Mouse (Mus musculus) mouse embryonic stem cell (cell line): Measurements from ENCODE around the gene Kcnmb2.

Experiments used
- in situ Hi-C, 2 experiments: fragments of 300-500 bp; cut with MboI; formaldehyde crosslinking; loops; 1 replicate in 1 of 2; 3 replicates in 1 of 2; pipeline ENCODE4 v1.14.3; 2019 to 2020; ENCODE audit warnings: low sequenced_read_pairs in 2 of 2, low pct_unique_long_range_greater_than_20kb in 1 of 2, mixed read lengths in 1 of 2; ENCODE audit not compliant: unreplicated experiment in 1 of 2

Kcnmb2 gene

DNA sequence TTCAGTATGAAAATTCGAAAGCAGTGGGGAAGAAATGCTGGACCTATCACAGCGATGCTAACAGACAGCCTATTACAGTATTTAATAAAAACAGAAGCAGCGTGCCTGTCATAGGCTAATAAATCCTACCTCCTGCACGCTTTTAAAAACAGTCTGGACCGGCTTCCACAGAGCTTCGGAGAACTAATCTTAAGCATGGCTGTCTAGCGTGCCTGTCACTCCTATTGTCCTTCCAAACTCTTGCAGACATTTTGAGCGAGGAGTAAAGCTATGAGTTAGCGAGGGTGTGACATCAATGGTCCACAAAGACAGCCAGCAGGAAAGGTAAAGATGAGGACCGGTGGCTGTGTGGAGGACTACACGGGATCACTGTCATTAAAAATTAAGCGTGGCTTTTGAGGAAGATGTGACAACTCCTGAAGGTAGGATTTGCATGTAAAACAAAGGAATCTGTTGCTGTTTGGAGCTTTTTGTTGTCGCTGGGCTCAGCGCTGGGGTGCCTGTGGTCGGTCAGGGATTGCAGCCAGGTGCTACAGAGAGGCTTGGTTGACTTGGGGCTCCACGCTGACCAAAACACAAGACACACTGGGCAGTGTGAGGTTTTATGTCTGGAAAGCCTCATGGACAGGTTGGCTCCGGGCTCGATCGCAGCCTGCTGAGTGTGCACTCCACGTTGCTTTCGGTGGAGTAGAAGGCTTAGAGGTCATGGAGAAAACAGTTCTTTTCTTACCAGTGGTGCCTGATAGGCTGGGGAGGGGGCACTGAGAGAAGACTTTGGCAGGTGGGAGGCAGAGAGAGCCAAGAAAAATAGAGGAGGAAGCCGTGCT, at the start of gene Kcnmb2:
TSS of gene Kcnmb2 (plus strand) at position 4 of the 827 bp plus-strand sequence.
- in situ Hi-C loops: no loop called here

DNA sequence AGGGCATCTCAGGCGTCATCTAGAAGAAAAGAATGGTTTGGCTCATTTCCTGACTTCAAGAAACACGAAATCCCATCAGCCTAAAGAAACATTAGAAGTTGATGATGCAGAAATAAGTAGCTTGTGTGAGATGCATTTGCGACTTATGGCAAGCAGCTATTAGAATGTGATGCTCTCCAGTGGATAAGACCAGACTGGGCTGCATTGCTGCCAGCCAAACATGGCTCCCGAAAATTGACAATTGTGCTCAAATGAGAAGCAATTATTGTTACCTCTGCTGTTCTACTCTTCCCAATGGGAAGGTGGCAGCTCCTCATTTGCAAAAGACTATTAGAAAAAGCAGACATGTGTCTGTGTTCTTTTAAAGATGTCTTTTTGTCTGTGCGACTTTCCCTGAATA, 38.8 kb upstream of the Kcnmb2 start:
- in situ Hi-C loops: no loop called here

DNA sequence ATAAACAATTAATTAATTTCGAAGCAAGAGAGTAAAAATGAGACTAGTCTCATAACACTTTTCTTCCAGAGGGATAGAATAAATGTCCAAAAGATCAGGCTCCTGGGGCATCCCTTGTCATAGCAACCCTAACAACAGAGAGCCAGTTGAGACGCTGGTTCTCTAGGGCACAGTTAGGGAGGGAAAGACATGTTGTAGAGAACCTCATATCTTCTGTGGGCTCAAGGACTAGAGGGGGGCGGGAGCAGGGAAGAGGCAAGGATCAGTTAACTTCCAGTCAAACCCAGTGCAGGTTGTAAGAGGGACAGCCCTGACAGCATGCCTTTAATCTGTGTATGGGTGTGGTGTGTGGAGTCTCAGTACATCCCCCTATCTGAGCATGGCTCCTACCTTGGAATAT, 38.2 kb upstream of the Kcnmb2 start:
- in situ Hi-C loops: no loop called here

DNA sequence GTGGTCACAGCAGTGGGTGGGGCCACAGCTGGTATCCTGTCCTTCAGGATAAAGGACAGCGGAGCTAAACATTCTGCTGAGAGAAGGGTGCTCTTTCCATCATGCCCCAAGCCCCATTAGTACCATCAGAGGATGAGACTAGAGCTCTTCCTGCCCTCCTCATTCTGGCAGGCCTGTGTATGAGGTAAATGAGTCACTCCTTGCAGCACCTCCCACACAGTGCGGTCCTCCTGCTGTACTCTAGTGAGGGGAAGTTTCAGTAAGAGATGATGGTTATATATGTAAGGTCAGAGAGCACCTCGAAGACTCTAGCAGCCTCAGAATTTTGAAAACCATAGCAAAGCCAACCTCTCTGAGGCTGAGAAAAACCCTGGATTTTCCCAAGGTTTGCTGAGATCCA, 30.8 kb upstream of the Kcnmb2 start:
- in situ Hi-C loops: no loop called here

DNA sequence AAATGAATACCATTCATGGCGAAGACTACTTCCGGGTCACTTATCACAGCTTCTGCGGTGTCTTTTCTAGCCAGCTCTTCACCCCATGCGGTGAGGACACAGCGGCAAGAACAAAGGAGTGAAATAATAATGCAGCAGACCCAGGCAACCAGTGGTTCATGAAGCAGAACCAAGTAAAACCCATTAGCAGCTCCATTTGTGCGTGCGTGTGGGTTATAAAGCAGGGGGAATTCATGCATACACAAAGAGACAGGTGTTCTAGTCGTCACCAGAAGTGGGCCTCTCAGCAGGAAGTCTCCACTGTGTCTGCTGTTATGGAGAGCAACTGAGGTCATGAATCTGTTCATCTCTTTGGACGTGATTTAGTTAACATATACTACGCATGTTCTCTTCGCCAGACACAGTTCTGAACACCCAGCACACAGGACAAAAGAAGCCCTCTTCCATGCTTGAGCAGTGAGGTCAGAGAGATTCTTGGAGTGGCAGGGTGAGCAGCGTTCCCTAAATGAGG, 19.6 kb upstream of the Kcnmb2 start:
- in situ Hi-C loops: no loop called here

DNA sequence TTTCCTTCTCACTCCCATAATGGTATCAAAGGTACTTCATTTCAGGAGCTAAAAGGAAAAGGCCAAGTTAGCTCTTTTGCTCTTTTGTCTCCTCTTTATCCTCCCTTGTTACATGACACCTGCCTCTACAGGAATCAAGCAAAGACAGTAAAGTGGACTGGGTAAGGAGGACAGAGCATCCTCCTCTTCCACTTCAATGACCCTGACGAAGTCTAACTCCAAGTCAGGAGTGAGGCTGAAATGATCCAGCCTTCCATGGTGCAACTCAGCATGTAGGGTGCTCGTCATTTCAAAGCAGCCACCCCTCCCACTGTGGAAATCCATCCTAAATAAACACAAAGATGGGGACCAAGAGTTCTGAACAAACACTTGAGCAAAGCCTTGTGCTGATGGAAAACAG, 9.7 kb upstream of the Kcnmb2 start:
- in situ Hi-C loops: no loop called here

DNA sequence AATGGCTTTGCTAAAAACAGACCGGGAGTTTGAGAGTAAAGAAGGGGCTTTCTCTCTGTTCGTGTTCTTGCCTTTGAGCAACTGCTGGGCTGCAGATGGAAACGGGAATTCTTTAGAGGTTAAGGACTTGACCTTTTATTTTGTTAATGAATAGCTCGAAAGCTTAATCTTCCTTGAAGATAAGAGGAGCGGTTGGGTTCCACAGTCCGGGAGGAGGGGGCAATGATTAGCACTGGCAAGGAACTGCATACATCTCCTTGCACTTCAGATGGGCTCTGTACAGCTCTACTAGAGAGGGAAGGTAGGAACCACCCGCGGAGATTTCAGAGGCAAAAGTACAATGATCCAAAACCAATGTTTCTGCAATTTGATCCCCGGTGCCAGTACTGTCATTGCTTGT, 1.2 kb downstream of the Kcnmb2 start:
- in situ Hi-C loops: no loop called here

DNA sequence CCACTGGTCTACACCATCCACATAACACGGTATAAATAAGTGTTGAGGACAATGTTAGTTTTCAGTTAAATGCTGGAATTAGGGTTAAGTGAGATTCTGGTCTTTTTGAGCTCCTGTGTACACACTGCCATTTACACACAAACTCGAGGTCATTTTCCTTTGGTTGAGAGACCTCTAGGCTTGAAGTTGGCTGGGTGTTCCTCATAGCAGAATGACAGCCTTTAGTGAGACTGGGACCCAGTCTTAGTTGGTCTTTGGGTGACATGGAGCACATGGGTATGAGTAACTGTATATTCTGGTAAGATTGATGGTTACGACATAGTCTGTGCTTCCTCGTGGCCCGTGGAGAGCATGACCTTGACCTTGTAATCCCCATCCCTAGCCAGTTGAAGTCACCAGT, 1.8 kb downstream of the Kcnmb2 start:
- in situ Hi-C loops: no loop called here

DNA sequence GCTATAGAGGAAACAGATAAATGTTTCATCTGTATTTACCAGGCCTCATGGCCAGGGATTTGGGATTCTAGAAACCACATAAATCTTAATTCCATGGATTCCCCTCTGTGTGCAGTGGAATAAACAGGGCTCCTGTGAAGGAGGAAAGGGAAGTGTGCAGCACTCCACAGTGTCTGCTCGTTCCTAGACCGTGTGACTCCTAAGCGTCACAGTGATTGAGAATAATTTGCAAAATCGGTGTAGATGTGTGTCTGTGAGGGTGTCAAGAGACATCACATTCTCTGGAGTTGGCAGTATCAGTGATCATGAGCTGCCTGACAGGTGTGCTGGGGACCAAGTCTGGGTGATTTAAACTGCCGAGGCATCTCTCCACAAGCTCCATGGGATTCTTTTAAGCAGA, 8.9 kb downstream of the Kcnmb2 start:
- in situ Hi-C loops: no loop called here

DNA sequence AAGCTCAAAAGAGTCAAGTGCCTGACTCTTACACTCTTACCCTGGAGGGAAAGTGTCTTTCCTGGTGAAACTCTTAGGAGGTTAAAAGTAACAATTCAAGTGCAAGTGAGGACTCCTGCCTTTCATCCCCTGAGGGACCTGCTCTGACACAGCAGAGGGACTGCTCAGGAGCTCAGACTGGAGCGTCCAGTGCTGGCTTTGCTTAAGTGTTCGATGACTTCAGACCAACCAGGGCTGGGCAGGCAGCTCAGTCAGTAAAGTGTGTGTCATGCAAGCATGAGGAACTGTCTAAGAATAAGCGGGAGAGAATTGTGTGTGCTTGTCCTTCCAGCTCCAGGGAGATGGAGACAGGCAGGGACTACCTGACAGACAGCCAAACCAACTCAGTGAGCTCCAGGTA, 9.4 kb downstream of the Kcnmb2 start:
- in situ Hi-C loops: no loop called here

DNA sequence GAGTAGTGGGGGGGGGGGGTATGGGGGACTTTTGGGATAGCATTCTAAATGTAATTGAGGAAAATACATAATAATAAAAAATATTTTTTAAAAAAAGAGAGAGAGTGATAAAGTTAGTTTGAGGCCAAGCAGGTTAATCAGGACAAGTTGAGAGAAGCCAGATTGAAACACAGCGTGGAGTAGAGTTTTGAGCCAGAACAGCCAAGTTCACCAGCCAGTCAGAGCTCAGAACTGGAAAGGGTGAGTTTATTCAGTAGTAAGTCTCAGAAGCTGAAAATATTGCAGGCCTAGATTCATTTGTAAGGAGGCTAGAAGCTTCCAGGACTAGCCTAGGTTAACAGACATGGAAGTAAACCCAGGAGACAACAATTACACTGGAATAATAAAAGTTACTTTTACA, 26.2 kb downstream of the Kcnmb2 start:
- in situ Hi-C loops: no loop called here

DNA sequence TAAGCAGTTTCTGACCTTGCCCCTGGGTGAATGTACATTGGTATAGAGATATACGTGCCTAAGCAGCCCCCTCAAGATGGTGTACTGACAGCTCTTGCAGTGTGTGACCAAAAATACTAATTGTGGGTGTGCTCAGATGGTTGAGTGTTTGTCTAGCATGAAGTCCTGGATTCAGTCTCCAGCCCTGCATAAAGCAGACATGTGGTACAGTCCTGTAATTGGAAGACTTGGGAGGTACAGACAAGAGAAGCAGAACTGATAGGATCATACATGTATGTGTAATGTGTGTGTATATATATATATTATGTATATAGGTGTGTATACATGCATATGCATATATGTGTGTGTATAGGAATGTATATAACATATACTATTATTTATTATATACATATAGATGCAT, 32.4 kb downstream of the Kcnmb2 start:
- in situ Hi-C loops: no loop called here

DNA sequence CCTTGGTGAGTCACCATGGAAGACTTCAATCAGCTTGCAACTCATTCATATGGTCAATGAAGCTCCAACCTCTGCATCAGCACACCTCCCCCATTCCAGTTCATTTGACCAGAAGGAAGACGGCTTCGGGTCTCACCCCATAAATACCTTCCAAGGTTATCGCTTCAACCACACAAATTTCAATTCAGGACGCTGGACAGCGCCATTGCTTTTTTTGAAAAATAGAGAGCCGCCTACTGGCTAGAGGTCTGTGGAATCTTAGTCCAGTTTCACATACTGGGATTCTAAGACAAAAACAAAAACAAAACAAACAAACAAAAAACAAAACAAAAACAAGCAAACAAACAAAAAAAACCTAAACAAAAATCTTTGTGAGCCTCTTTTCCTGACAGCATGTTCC, 39.2 kb downstream of the Kcnmb2 start:
- in situ Hi-C loops: no loop called here

DNA sequence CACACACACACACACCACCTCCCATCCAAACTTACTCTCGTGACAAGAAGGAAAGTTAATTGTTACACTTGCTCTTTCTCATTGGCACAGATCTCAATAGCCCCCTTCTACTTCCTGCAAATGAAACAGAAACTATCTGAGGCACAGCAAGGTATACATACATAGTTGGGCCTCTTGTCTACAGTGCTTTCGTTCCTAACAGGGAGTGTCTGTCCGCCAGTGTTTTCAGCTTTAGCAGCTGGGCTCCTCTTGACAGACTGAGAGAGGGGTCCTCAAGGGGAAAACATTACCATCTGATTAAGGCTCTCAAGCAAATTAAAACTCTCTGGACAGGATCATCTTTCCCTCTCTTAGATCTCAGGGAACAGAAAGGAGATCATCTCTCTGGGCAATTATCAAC, 51.9 kb downstream of the Kcnmb2 start:
- in situ Hi-C loops: no loop called here

DNA sequence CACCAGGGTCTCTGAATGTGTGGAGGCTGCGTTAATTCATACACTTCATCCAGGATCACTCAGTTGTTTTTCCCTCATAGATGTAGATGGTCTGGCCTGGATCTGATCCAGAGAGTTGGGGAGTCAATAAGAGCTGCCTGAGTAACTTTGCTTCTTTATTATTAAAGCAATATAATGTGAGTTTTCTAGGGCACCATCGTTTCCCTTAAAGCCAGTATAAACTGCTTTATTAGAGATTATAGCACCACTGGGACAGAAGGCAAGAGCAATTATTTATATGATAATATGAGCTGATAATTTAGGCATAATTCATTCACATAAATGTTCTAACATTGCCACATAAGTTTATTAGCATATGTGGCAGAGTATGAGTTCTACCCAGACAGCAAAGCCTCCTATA, 52.7 kb downstream of the Kcnmb2 start:
- in situ Hi-C loops: no loop called here

DNA sequence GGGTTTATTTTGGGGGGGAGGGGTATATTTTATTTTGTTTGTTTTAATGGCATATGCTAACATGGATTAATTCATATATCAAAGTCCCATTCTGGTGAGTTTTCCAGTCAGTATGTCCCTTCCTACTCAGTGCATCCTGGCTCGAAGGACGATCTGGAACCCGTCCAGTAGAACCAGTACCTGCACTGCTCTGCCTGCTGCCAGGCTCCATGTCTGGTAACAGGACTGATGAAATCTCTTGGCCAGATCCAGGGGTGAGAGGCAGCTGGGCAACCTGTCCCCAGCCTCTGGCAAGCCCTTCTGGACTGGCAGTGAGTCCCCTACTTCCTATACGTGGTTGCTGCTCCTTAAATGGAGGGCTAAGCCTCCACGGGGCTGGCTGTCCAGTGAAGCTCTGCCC, 57.5 kb downstream of the Kcnmb2 start:
- in situ Hi-C loops: no loop called here

DNA sequence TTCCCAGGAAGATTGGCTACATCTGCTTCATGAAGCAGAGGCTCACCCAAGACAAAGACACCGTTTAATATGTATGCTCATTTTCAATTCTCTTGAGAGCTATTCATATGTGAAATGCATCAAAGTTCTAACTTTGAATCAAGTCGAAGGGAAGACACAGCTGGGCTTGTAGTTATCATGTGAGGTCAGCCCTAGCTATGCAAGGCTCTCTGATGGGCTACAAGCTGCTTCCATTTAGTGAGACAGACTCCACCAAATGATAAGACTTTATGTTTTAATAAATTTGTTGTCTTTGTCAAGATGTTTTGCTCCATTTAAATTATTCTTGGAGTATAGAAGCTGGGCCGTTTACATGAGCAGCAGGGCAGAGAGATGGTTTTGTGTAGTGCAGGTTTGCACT, 58.9 kb downstream of the Kcnmb2 start:
- in situ Hi-C loops: no loop called here

DNA sequence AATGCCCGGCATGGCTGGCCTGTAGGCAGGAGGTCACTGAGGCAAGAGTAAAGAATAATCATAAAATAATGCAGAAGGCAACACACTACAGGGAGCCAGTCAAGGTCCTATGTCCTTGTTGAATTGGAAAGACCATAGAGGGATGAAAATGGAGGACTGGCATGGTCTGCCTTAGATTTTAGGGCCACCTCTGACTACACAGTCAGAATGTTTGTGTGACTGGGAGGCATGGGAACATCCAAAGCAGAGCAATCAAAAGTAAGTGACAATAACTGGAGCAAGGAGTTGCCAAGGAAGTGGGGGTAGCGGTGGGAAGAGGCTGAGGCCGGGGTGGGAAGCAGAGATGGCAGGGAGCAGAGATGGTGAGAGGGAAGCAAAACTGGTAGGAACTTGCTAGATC, 60.8 kb downstream of the Kcnmb2 start:
- in situ Hi-C loops: no loop called here

DNA sequence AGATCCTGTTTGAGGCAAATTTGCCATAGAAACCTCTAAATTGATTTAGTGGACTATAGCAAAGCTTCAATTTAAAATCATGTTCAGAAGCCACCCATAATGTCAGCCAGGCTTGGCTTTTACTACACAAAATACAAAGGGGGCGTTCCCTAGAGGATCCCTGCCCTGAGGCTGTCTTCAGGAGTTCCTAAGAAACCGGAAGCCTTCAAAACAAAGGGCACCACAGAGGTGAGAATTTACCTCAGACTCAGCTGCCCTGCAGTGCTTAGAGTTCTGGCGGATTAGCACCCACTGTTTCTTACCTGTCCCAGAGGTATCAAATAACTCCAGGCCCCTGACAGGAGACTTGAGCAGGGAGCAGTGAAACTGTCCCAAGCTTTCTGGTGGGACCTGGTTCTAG, 77.4 kb downstream of the Kcnmb2 start:
- in situ Hi-C loops: no loop called here

DNA sequence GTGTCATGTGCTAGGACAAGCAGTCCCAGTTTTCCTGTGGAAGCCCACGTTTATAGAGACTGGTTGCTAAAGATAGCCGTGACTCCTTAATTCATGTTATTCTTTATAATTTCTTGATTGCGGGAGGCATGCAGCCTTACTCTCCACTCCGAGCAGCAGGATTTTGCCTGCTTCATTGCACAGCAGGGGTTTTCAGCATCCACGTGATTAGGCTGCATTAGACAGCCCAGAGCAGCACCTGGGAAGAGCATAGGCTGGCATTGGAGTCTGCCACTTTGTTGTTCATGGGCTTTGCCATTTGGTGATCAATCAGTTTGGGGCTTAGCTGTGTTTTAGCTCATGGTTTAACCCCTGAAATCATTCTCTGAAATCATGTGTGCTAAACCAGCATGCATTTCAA, 80.1 kb downstream of the Kcnmb2 start:
- in situ Hi-C loops: no loop called here
